Mouse (Mus musculus) forebrain, embryonic 11.5 days (tissue): ENCODE results near the gene Ercc8. TPM values are rescaled to one million over a fixed set of nuclear protein-coding genes. Genes with fewer than 3 reads are reported as not detected.

ENCODE experiments used
- ATAC-seq: fragments of 200-750 bp; cut with Nextera tagmentation; replicated peaks from 2 replicates; pipeline ENCODE4 v1.8.0; 2017; ENCODE audit warnings: moderate TSS enrichment; ENCODE audit not compliant: low FRiP score
- DNase-seq: peaks from one replicate; pipeline ENCODE4 v3.0.0-alpha.2; 2017; ENCODE audit warnings: low spot score
- H3K27ac ChIP-seq: fragments of 300-500 bp; sonication (generic); 2 replicates; pipeline ENCODE4 v1.5.1; 2014; ENCODE audit warnings: low read depth, low read length
- H3K27me3 ChIP-seq: fragments of 300-500 bp; sonication (generic); 2 replicates; pipeline ENCODE4 v1.6.1; 2014; ENCODE audit warnings: mild to moderate bottlenecking, low read length, mixed read lengths; ENCODE audit not compliant: control insufficient read depth, insufficient read depth
- H3K36me3 ChIP-seq: fragments of 300-500 bp; sonication (generic); 2 replicates; pipeline ENCODE4 v1.6.1; 2014; ENCODE audit warnings: mild to moderate bottlenecking, low read length, moderate library complexity, mixed read lengths; ENCODE audit not compliant: control insufficient read depth, insufficient read depth
- H3K4me1 ChIP-seq: fragments of 300-500 bp; sonication (generic); replicated peaks from 2 replicates; pipeline ENCODE4 v1.6.1; 2014; ENCODE audit warnings: low read length, mixed read lengths; ENCODE audit not compliant: control insufficient read depth, insufficient read depth
- H3K4me2 ChIP-seq: fragments of 300-500 bp; sonication (generic); 2 replicates; pipeline ENCODE4 v1.6.1; 2014; ENCODE audit warnings: low read depth, mild to moderate bottlenecking, low read length, moderate library complexity, mixed read lengths; ENCODE audit not compliant: severe bottlenecking
- H3K4me3 ChIP-seq: fragments of 300-500 bp; sonication (generic); 2 replicates; pipeline ENCODE4 v1.5.1; 2014; ENCODE audit warnings: low read depth, low read length
- H3K9ac ChIP-seq: fragments of 300-500 bp; sonication (generic); 2 replicates; pipeline ENCODE4 v1.6.1; 2014; ENCODE audit warnings: low read length
- H3K9me3 ChIP-seq: fragments of 300-500 bp; sonication (generic); 2 replicates; pipeline ENCODE4 v1.6.1; 2016; ENCODE audit warnings: low read length, mixed read lengths; ENCODE audit not compliant: control insufficient read depth
- WGBS: fragments of 180-500 bp; shearing (Covaris S2); extraction: QIAGEN DNeasy Blood & Tissue Kit; methylation state at CpG from one replicate; pipeline ENCODE4 v1.1.7; 2014; 5-methylcytosine and 5-hydroxymethylcytosine counted together
- polyA plus RNA-seq: library from polyadenylated mRNA; unstranded; fragments of >200 nt; fragmentation: Nextera tagmentation; extraction: Ambion mirVana; gene quantifications from 2 replicates; pipeline ENCODE4 v1.2.1, GENCODE M21; 2014

Ercc8 gene
- polyA plus RNA-seq, 1 experiment from 2014 or later = 26.7 TPM

DNA sequence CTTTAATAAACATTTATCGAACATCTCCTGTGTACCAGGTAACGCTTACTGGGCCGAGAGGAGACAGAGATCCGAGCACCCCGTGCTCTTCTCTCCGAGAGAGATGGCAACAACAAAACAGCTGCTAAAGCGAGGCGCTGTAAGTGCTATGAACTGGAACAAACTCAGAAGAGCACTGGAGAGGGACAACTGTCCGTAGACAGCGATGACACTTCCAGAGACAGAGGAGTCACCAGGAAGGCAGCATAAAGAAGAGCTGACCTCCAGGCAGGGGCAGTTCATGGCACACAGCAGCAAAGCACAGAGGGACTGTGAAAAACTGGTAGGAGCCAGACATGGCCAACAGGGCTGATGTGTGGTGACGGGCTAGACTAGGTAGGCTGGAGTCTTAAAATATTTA is 34.4 kb upstream of the Ercc8 start:
- ATAC-seq = no peak
- H3K27ac ChIP-seq = no peak overlapping the region

DNA sequence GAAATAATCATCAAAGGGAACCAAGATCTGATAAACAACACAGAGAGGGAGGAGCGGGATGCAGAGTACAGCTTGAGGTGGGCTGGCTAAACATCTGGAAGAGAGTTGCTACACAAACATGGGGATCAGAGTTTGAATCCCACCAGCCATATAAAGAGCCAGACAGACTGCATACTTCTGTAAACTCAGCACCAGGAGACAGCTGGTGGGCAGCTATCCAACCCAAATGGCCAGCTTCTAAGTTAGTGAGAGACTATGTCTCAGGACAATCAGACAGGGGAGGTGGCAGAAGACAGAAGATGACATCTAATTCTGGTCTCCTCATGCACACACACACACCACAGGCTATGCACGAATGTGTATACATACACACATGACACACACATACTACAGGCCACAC is 32.3 kb upstream of the Ercc8 start:
- Histone ChIP-seq H3K27me3 (no peaks in the 10 kb centered on the region), H3K4me2 (no peak overlapping the region), H3K9ac (no peak overlapping the region), H3K4me3 (no peak overlapping the region), H3K36me3 (no peaks in the 10 kb centered on the region), H3K27ac (no peak overlapping the region), H3K4me1 (peaks cover 4% of the 10 kb centered on the region; the same call in 1 of the 2 replicates), H3K9me3 (no peaks in the 10 kb centered on the region)
- ATAC-seq (no peak), DNase-seq (no peak)
- 95% methylated on average over 2 of the region's 2 CpGs for WGBS

More for the DNA sequence above, 34.4 kb upstream of the Ercc8 start:
- Histone ChIP-seq H3K27me3 (no peaks in the 10 kb centered on the region), H3K4me3 (no peak overlapping the region), H3K36me3 (no peaks in the 10 kb centered on the region), H3K4me2 (no peak overlapping the region), H3K4me1 (peaks cover 4% of the 10 kb centered on the region; the same call in 1 of the 2 replicates), H3K9me3 (no peaks in the 10 kb centered on the region), H3K9ac (no peak overlapping the region)
- WGBS = 87% methylated on average over 11 of the region's 11 CpGs
- DNase-seq = no peak

DNA sequence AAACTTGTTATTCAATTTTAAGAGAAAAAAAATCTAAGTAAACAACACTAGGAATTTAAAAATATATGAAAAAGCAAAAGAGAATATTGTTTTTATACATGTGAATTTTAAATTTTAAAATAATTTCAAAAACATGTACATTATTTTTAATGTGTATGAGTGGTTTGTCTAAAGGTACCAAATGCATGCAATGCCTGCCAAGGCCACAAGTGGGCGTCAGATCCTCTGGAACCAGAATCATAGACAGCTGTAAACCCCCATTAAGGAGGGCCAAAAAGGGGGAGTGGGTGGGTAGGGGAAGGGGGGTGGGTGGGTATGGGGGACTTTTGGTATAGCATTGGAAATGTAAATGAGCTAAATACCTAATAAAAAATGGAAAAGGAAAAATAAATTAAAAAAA is 31.4 kb upstream of the Ercc8 start:
- ATAC-seq = no peak
- Histone ChIP-seq H3K4me3 (no peak overlapping the region), H3K27me3 (no peaks in the 10 kb centered on the region), H3K9ac (no peak overlapping the region), H3K4me2 (no peak overlapping the region), H3K4me1 (peaks cover 4% of the 10 kb centered on the region; the same call in 1 of the 2 replicates), H3K9me3 (no peaks in the 10 kb centered on the region), H3K36me3 (no peaks in the 10 kb centered on the region), H3K27ac (no peak overlapping the region)
- peak; percentile 68 for DNase-seq
- 4% methylated on average over 1 of the region's 1 CpGs for WGBS

DNA sequence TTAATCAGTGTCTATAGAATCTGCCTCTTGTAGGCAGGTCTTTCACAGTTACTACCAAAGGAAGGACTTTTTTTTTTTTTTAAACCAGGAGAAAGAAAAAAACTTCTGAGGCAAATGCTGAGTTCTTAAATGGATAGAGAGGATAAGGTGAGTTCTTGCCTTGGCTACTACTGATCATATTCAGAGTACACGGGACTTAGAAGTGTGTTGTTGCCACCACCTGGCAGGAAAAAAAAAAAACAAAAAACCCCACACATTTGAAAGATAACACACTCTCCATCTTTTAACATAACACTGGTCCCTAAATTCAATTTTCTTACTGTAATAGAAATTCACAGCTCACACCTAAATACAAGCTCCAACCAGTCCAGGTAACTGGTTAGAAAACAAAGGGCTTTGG is 30.6 kb upstream of the Ercc8 start:
- DNase-seq = no peak
- Histone ChIP-seq H3K27me3 (no peaks in the 10 kb centered on the region), H3K4me2 (no peak overlapping the region), H3K4me3 (no peak overlapping the region), H3K9me3 (no peaks in the 10 kb centered on the region), H3K27ac (no peak overlapping the region), H3K9ac (no peak overlapping the region), H3K4me1 (peaks cover 4% of the 10 kb centered on the region; the same call in 1 of the 2 replicates), H3K36me3 (no peaks in the 10 kb centered on the region)
- WGBS = 76% methylated on average over 1 of the region's 1 CpGs
- ATAC-seq = no peak

DNA sequence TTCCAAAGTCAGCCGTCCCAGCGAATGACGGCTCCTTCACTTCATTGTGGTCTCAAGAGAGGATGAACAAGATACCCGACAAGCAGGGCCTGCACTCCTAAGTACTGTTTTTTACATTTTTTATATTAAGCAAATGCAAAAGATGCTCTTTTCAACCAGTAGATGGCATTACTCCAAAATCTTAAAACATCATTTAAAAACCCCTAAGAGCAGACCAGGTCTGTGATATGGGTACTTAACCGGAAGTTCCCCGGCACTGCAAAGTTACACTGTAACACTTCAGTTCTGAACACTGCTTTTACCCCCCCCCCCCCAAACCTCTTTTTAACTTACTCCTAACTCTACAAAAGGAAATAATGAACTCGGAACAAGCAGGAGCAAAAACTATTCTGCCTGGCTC is 29.5 kb upstream of the Ercc8 start:
- Histone ChIP-seq H3K27ac (no peak overlapping the region), H3K4me1 (no peaks in the 10 kb centered on the region), H3K27me3 (no peaks in the 10 kb centered on the region), H3K9ac (no peak overlapping the region), H3K36me3 (no peaks in the 10 kb centered on the region), H3K4me2 (no peak overlapping the region), H3K4me3 (no peak overlapping the region), H3K9me3 (no peaks in the 10 kb centered on the region)
- no peak for ATAC-seq
- no peak for DNase-seq
- WGBS = 68% methylated on average over 7 of the region's 7 CpGs

DNA sequence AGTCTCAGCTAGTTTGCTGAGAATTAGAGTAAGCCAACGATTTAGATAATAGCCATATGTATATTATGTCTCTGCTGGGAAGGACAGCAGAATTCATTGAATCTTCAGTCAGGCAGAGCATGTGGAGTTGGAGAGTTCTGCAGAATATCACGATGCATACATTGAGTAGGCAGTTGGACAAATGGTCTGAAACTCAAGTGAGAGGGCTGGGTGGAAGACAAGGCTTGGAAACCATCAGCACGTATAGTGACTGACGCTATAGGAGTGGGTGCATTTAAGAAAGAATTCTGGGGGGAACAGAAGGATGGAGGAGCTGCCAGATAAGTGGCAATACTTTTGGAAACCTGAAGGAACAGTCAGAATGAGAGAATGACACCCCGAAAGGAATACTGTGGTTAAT is 27.8 kb upstream of the Ercc8 start:
- Histone ChIP-seq H3K4me3 (no peak overlapping the region), H3K9me3 (no peaks in the 10 kb centered on the region), H3K4me1 (no peaks in the 10 kb centered on the region), H3K36me3 (no peaks in the 10 kb centered on the region), H3K27ac (no peak overlapping the region), H3K9ac (no peak overlapping the region), H3K27me3 (no peaks in the 10 kb centered on the region), H3K4me2 (no peak overlapping the region)
- ATAC-seq (no peak), DNase-seq (no peak)
- 94% methylated on average over 5 of the region's 5 CpGs for WGBS

DNA sequence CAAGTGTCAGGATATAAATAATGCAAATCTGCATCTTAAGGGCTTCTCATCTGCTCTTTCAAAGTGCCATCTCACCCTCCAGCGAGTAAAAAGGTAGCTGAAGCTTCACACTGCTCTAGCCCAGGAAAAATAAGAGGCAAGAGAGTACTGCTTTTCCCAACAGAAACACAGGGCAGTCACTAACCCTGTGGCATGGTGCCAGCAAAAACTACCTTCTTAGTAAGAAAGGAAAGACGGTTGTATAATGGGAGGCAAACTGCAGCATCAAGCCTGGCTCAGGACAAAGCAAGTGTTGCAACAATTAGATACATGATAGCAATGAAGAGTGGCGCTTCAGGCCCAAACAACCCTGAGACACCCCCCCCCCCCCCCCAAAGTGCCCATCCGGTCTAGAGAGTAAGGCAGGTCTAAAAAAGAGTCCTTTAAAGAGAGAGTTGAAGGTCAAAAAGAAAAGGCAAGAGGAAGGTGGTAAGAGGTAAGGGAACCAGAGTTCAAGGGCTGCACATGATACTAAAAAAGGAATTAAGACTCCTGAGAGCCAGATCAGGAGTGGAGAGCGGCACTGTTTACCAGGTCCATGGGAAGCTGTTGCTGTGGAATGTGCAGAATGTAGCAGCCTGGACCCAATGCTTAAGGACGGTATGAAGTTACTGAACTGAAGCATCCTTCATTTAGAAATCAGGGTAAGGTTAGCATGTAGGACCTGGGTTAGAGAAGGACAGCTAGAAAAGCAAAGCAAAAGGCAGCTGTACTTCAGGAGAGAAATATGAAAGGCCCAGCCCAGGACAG is 26.3 kb upstream of the Ercc8 start:
- Histone ChIP-seq H3K4me3 (no peak overlapping the region), H3K36me3 (no peaks in the 10 kb centered on the region), H3K4me2 (no peak overlapping the region), H3K27ac (no peak overlapping the region), H3K4me1 (no peaks in the 10 kb centered on the region), H3K9ac (no peak overlapping the region), H3K9me3 (no peaks in the 10 kb centered on the region), H3K27me3 (no peaks in the 10 kb centered on the region)
- ATAC-seq (no peak), DNase-seq (no peak)
- 78% methylated on average over 6 of the region's 6 CpGs for WGBS

DNA sequence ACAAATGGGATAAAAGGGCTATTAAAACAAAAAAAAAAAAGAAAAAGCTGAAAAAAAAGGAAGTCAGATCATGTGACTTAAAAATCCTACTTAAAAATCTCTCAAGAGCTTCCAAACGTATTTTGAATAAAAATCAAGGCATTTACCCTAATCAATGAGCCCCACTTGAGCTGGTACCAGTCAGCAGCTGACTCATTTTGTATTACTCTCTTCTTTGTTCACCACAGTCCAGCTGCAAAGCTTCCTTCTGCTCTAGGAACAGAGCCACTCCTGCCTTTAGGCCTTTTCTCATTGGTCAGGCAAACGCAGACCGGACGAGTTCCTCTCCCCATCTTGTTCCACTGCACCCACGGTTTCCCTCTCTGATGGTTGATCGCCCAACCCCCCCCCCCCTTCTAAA is 22.9 kb upstream of the Ercc8 start:
- DNase-seq (no peak), ATAC-seq (peak; percentile 69; the same call in 1 of the 2 replicates)
- Histone ChIP-seq H3K36me3 (no peaks in the 10 kb centered on the region), H3K4me1 (no peaks in the 10 kb centered on the region), H3K4me2 (no peak overlapping the region), H3K9ac (no peak overlapping the region), H3K27me3 (no peaks in the 10 kb centered on the region), H3K4me3 (no peak overlapping the region), H3K27ac (no peak overlapping the region), H3K9me3 (no peaks in the 10 kb centered on the region)
- WGBS = 74% methylated on average over 6 of the region's 6 CpGs

DNA sequence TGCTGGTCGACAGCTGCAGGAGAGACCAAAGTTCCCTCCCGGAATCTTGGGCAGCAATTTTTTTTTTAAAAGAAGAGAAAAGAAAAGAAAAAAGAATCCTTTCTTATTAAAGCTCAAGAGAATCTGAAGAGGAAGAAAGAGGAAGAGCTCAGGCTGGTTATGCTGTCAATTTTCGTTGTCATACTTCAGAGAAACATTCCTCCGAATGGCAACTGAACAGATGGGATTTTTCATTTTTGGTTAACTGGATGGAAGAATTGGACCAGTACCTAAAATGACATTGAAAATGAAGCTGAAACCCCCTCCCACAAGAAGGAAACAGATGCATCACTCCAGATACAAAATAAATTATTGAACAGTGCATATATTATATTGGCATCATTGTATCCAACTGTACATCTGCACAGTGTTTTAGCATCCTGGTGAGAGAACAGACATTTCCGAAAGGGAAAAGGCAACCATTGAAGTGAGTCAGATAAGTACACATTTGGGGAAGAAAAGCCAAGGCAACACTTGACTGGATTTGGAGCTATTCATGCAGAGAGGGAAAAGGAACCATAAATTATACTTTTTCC is 20.0 kb upstream of the Ercc8 start:
- H3K9me3 ChIP-seq = no peaks in the 10 kb centered on the region
- no peak overlapping the region for H3K9ac ChIP-seq
- H3K27ac ChIP-seq = no peak overlapping the region
- DNase-seq = no peak
- H3K36me3 ChIP-seq = no peaks in the 10 kb centered on the region
- no peak for ATAC-seq
- no peaks in the 10 kb centered on the region for H3K4me1 ChIP-seq
- no peak overlapping the region for H3K4me2 ChIP-seq
- H3K27me3 ChIP-seq = no peaks in the 10 kb centered on the region
- H3K4me3 ChIP-seq = no peak overlapping the region
- 91% methylated on average over 5 of the region's 5 CpGs for WGBS
